In genomic region chr9:29412181-29412771, GRCm38 (mm10) we compare ENCODE assay signal across 8 mouse cellular contexts.
DNase-seq lines count a peak whose midpoint lies in the region; ATAC-seq and TF ChIP-seq lines count a peak whose summit lies in the region.

No protein-coding gene starts in this region.

- peaks cover 11% of the 10 kb centered on the region for H3K4me1 ChIP-seq in lung, embryonic 15.5 days
- H3K4me1 ChIP-seq in cortical plate, adult 2 months (ENCODE audit: control insufficient read depth, insufficient read depth, low read length): peaks cover 4% of the 10 kb centered on the region; the same call in 1 of the 2 replicates
- peaks cover 14% of the 10 kb centered on the region for H3K4me1 ChIP-seq in intestine, embryonic 15.5 days (replicated peaks)

- H3K4me2 ChIP-seq in lung, embryonic 15.5 days: peak overlapping the region; percentile 91
- H3K4me2 ChIP-seq in intestine, embryonic 15.5 days (replicated peaks): peak overlapping the region; percentile 97

- H3K27me3 ChIP-seq in lung, embryonic 15.5 days: peaks cover 31% of the 10 kb centered on the region
- peaks cover 27% of the 10 kb centered on the region for H3K27me3 ChIP-seq in intestine, embryonic 15.5 days (replicated peaks)

- WGBS in lung, embryonic 15.5 days: 0% methylated on average over 53 of the region's 61 CpGs
- under 1% methylated on average over 61 of the region's 61 CpGs for WGBS in intestine, embryonic 15.5 days

- TF ChIP-seq CTCF in cortical plate, adult 2 months (IDR thresholded peaks at IDR 0.05; ENCODE audit: extremely low read depth, insufficient read depth, low read length): no peak

- no peaks in the 10 kb centered on the region for H3K36me3 ChIP-seq in lung, embryonic 15.5 days
- no peaks in the 10 kb centered on the region for H3K36me3 ChIP-seq in intestine, embryonic 15.5 days

- H3K9ac ChIP-seq in lung, embryonic 15.5 days: peak overlapping the region; percentile 27
- H3K9ac ChIP-seq in intestine, embryonic 15.5 days: peak overlapping the region; percentile 32; the same call in 1 of the 2 replicates

- peak; percentile 74; the same call in 1 of the 2 replicates for ATAC-seq in lung, embryonic 15.5 days (ENCODE audit: borderline replicate concordance, extremely low read depth, low FRiP score, low TSS enrichment)
- peak; percentile 77 for ATAC-seq in intestine, embryonic 15.5 days

- TF ChIP-seq POLR2A in cortical plate, adult 2 months (IDR thresholded peaks at IDR 0.05; ENCODE audit: extremely low read depth, insufficient read depth, low read length): no peak

- DNase-seq in lung, postnatal 25 days (ENCODE audit: low spot score): no peak
- DNase-seq in gastrocnemius, adult 8-10 months (ENCODE audit: low spot score in 2 of 2): peak; percentile 6 to 11
- peak; percentile 11 for DNase-seq in liver
- DNase-seq in retina, adult 2 months (ENCODE audit: low read depth, low spot score): peak; percentile 68
- DNase-seq in spleen, adult 12 weeks (ENCODE audit: low spot score): no peak

- peak overlapping the region; percentile 45 for H3K4me3 ChIP-seq in lung, embryonic 15.5 days
- peak overlapping the region; percentile 93 for H3K4me3 ChIP-seq in cortical plate, adult 2 months (ENCODE audit: insufficient read depth, low read length)
- peak overlapping the region; percentile 52 for H3K4me3 ChIP-seq in intestine, embryonic 15.5 days (replicated peaks)

- H3K27ac ChIP-seq in lung, embryonic 15.5 days: peak overlapping the region; percentile 39
- peak overlapping the region; percentile 86 for H3K27ac ChIP-seq in cortical plate, adult 2 months (ENCODE audit: insufficient read depth, low read length)
- H3K27ac ChIP-seq in intestine, embryonic 15.5 days: peak overlapping the region; percentile 40; the same call in 1 of the 2 replicates

- no peaks in the 10 kb centered on the region for H3K9me3 ChIP-seq in lung, embryonic 15.5 days
- H3K9me3 ChIP-seq in intestine, embryonic 15.5 days: no peaks in the 10 kb centered on the region

Comparison
In these comparisons a context has a peak if more than half of its experiments do, and no peak if none do; other contexts are left out.
1. DNase-seq: peak in gastrocnemius, adult 8-10 months (2 of 2), liver (single experiment) and retina, adult 2 months (single experiment); none in lung, postnatal 25 days (single experiment) and spleen, adult 12 weeks (single experiment).
2. Peak in every context shown above with its lines, with median percentiles within 50 percentile points of each other: H3K27ac ChIP-seq and H3K4me3 ChIP-seq.